Mouse (Mus musculus): ENCODE data around the gene Setd4.

GRCm38 (mm10) chr16:93644006-93644405 lies 40.1 kb upstream of the Setd4 start:
- TF ChIP-seq CTCF (IDR thresholded peaks at IDR 0.05; ENCODE audit: low read depth) (no peak), EP300 (IDR thresholded peaks at IDR 0.05; ENCODE audit: low read depth) (no peak)

All from liver, postnatal 0 days (tissue).